Mouse (Mus musculus) midbrain, embryonic 14.5 days (tissue): ENCODE data around the gene Cacna1f. TPM values are rescaled to one million over a fixed set of nuclear protein-coding genes. Genes with fewer than 3 reads are reported as not detected.

ENCODE experiments used
- ATAC-seq: fragments of 200-750 bp; cut with Nextera tagmentation; 2 replicates; pipeline ENCODE4 v1.8.0; 2017; ENCODE audit warnings: moderate number of reproducible peaks, moderate library complexity; ENCODE audit not compliant: low FRiP score, low TSS enrichment
- DNase-seq: peaks from one replicate; pipeline ENCODE4 v3.0.0-alpha.2; 2015
- H3K27ac ChIP-seq: fragments of 300-500 bp; sonication (generic); replicated peaks from 2 replicates; pipeline ENCODE4 v1.5.1; 2014; ENCODE audit warnings: mild to moderate bottlenecking, low read depth, low read length, moderate library complexity
- H3K27me3 ChIP-seq: fragments of 300-500 bp; sonication (generic); 2 replicates; pipeline ENCODE4 v1.6.1; 2014; ENCODE audit warnings: low read length, control low read depth, mixed read lengths; ENCODE audit not compliant: control insufficient read depth, insufficient read depth
- H3K36me3 ChIP-seq: fragments of 300-500 bp; sonication (generic); 2 replicates; pipeline ENCODE4 v1.6.1; 2014; ENCODE audit warnings: low read length, control low read depth; ENCODE audit not compliant: control insufficient read depth, insufficient read depth
- H3K4me1 ChIP-seq: fragments of 300-500 bp; sonication (generic); 2 replicates; pipeline ENCODE4 v1.6.1; 2014; ENCODE audit warnings: mild to moderate bottlenecking, antibody characterized with exemption, low read length, control low read depth; ENCODE audit not compliant: control insufficient read depth, insufficient read depth
- H3K4me2 ChIP-seq: fragments of 300-500 bp; sonication (generic); 2 replicates; pipeline ENCODE4 v1.6.1; 2014; ENCODE audit warnings: mild to moderate bottlenecking, low read length, moderate library complexity
- H3K4me3 ChIP-seq: fragments of 300-500 bp; sonication (generic); replicated peaks from 2 replicates; pipeline ENCODE4 v1.5.1; 2014; ENCODE audit warnings: low read depth, low read length
- H3K9ac ChIP-seq: fragments of 300-500 bp; sonication (generic); replicated peaks from 2 replicates; pipeline ENCODE4 v1.6.1; 2014; ENCODE audit warnings: mild to moderate bottlenecking, low read length, moderate library complexity
- H3K9me3 ChIP-seq: fragments of 300-500 bp; sonication (generic); 2 replicates; pipeline ENCODE4 v1.6.1; 2016; ENCODE audit warnings: low read length, control low read depth, mixed read lengths; ENCODE audit not compliant: control insufficient read depth
- WGBS: fragments of 180-500 bp; shearing (Covaris S2); extraction: QIAGEN DNeasy Blood & Tissue Kit; methylation state at CpG from one replicate; pipeline ENCODE4 v1.1.7; 2014; 5-methylcytosine and 5-hydroxymethylcytosine counted together
- polyA plus RNA-seq: library from polyadenylated mRNA; unstranded; fragments of >200 nt; fragmentation: Nextera tagmentation; extraction: Ambion mirVana; gene quantifications from 2 replicates; pipeline ENCODE4 v1.2.1, GENCODE M21; 2014

Gene Cacna1f
- polyA plus RNA-seq, 1 experiment from 2014 or later = 0.04 TPM

- H3K4me3 ChIP-seq = no peak overlapping the region
- no peaks in the 10 kb centered on the region for H3K36me3 ChIP-seq
- no peak overlapping the region for H3K4me2 ChIP-seq
- H3K9me3 ChIP-seq = no peaks in the 10 kb centered on the region
- 87% methylated on average over 11 of the region's 11 CpGs for WGBS
- H3K9ac ChIP-seq = no peak overlapping the region
- no peaks in the 10 kb centered on the region for H3K27me3 ChIP-seq
- H3K4me1 ChIP-seq = no peaks in the 10 kb centered on the region
- no peak for DNase-seq
- no peak overlapping the region for H3K27ac ChIP-seq
- ATAC-seq = no peak
Observed at GRCm38 (mm10) chrX:7664791-7665190, 57.9 kb downstream of the Cacna1f start.

- Histone ChIP-seq H3K4me3 (no peak overlapping the region), H3K4me2 (no peak overlapping the region), H3K4me1 (no peaks in the 10 kb centered on the region), H3K27me3 (no peaks in the 10 kb centered on the region), H3K9me3 (no peaks in the 10 kb centered on the region), H3K27ac (no peak overlapping the region), H3K36me3 (no peaks in the 10 kb centered on the region), H3K9ac (no peak overlapping the region)
- ATAC-seq = no peak
- 73% methylated on average over 21 of the region's 21 CpGs for WGBS
- DNase-seq = no peak
Observed at GRCm38 (mm10) chrX:7665739-7666502, 59.0 kb downstream of the Cacna1f start.

GRCm38 (mm10) chrX:7670390-7670881, 63.6 kb downstream of the Cacna1f start:
- 0 out of 2 replicates have a peak overlapping the region, but pooled peaks have one; percentile 9 for H3K9ac ChIP-seq
- no peaks in the 10 kb centered on the region for H3K27me3 ChIP-seq
- no peaks in the 10 kb centered on the region for H3K36me3 ChIP-seq
- no peaks in the 10 kb centered on the region for H3K9me3 ChIP-seq
- no peaks in the 10 kb centered on the region for H3K4me1 ChIP-seq
- H3K4me2 ChIP-seq = peak overlapping the region; percentile 44
- no peak overlapping the region for H3K27ac ChIP-seq
- ATAC-seq (peak; percentile 59), DNase-seq (peak; percentile 50)
- peak overlapping the region; percentile 27 for H3K4me3 ChIP-seq
- WGBS = 20% methylated on average over 17 of the region's 19 CpGs

- Histone ChIP-seq H3K4me3 (peak within 1 kb of the TSS; percentile 27), H3K9me3 (no peaks in the 10 kb centered on the region), H3K36me3 (no peaks in the 10 kb centered on the region), H3K4me1 (no peaks in the 10 kb centered on the region), H3K9ac (0 out of 2 replicates have a peak within 1 kb of the TSS, but pooled peaks have one; percentile 9), H3K27me3 (no peaks in the 10 kb centered on the region), H3K27ac (no peak within 1 kb of the TSS), H3K4me2 (peak within 1 kb of the TSS; percentile 44)
- DNase-seq (no peak), ATAC-seq (peak; percentile 48; the same call in 1 of the 2 replicates)
- 23% methylated on average over 36 of the region's 36 CpGs for WGBS
Observed at GRCm38 (mm10) chrX:7670921-7671623, 64.2 kb downstream of the Cacna1f start, which contains the start of gene Plp2. TSS of gene Plp2 (minus strand) at chrX:7671390.

- H3K9ac ChIP-seq = no peak overlapping the region
- no peaks in the 10 kb centered on the region for H3K27me3 ChIP-seq
- H3K36me3 ChIP-seq = no peaks in the 10 kb centered on the region
- ATAC-seq (no peak), DNase-seq (no peak)
- 56% methylated on average over 6 of the region's 6 CpGs for WGBS
- no peaks in the 10 kb centered on the region for H3K9me3 ChIP-seq
- H3K4me1 ChIP-seq = no peaks in the 10 kb centered on the region
- H3K4me2 ChIP-seq = no peak overlapping the region
- H3K4me3 ChIP-seq = no peak overlapping the region
- no peak overlapping the region for H3K27ac ChIP-seq
Observed at GRCm38 (mm10) chrX:7672739-7673138, 65.9 kb downstream of the Cacna1f start.

- Histone ChIP-seq H3K4me3 (no peak overlapping the region), H3K27ac (no peak overlapping the region), H3K27me3 (no peaks in the 10 kb centered on the region), H3K36me3 (no peaks in the 10 kb centered on the region), H3K4me2 (peak overlapping the region; percentile 39; the same call in 1 of the 2 replicates), H3K4me1 (no peaks in the 10 kb centered on the region), H3K9ac (no peak overlapping the region), H3K9me3 (no peaks in the 10 kb centered on the region)
- WGBS = 48% methylated on average over 12 of the region's 12 CpGs
- DNase-seq (no peak), ATAC-seq (no peak)
Observed at GRCm38 (mm10) chrX:7673578-7674281, 66.8 kb downstream of the Cacna1f start.

GRCm38 (mm10) chrX:7674284-7675000, 67.6 kb downstream of the Cacna1f start:
- H3K9ac ChIP-seq = no peak overlapping the region
- 0 out of 2 replicates have a peak overlapping the region, but pooled peaks have one; percentile 8 for H3K4me3 ChIP-seq
- no peaks in the 10 kb centered on the region for H3K9me3 ChIP-seq
- DNase-seq (no peak), ATAC-seq (no peak)
- no peaks in the 10 kb centered on the region for H3K36me3 ChIP-seq
- no peaks in the 10 kb centered on the region for H3K27me3 ChIP-seq
- H3K4me2 ChIP-seq = peak overlapping the region; percentile 39
- H3K27ac ChIP-seq = no peak overlapping the region
- H3K4me1 ChIP-seq = no peaks in the 10 kb centered on the region
- WGBS = 42% methylated on average over 28 of the region's 28 CpGs

- Histone ChIP-seq H3K4me1 (no peaks in the 10 kb centered on the region), H3K4me3 (0 out of 2 replicates have a peak overlapping the region, but pooled peaks have one; percentile 8), H3K9me3 (no peaks in the 10 kb centered on the region), H3K9ac (no peak overlapping the region), H3K4me2 (peak overlapping the region; percentile 39), H3K27me3 (no peaks in the 10 kb centered on the region), H3K36me3 (no peaks in the 10 kb centered on the region), H3K27ac (no peak overlapping the region)
- DNase-seq (no peak), ATAC-seq (no peak)
- WGBS = 41% methylated on average over 10 of the region's 10 CpGs
Observed at GRCm38 (mm10) chrX:7675001-7675380, 68.1 kb downstream of the Cacna1f start.
